9 mouse cellular contexts compared by ENCODE assay signal in genomic region chr17:23600641-23601622, GRCm38 (mm10). TPM values are rescaled to one million over a fixed set of nuclear protein-coding genes. Genes with fewer than 3 reads are reported as not detected.
DNase-seq lines count a peak whose midpoint lies in the region; ATAC-seq lines count a peak whose summit lies in the region.
"Had no signal": no experiment of that assay in that cellular context is flagged by ENCODE, and none has a peak within 500 bp of the region (broad histone marks: within the 10 kb centered on the region; RNA-seq: fewer than 3 reads in every experiment).

Gene Zscan10, plus strand, starts transcription at chr17:23600856.

- peaks cover 6% of the 10 kb centered on the region; the same call in 1 of the 2 replicates for H3K4me1 ChIP-seq in limb, embryonic 11.5 days (ENCODE audit: control insufficient read depth, insufficient read depth, low read length)
- H3K4me1 ChIP-seq in stomach, embryonic 15.5 days = peaks cover 14% of the 10 kb centered on the region; the same call in 1 of the 2 replicates

- peak; percentile 17 for DNase-seq in embryo, embryonic 10.5 days (ENCODE audit: low spot score)
- DNase-seq in embryo, embryonic 9.5 days (ENCODE audit: extremely low spot score) = no peak
- DNase-seq in lung, postnatal 10 days = peak; percentile 6
- no peak for DNase-seq in lung, postnatal 4 days
- no peak for DNase-seq in limb, embryonic 11.5 days (ENCODE audit: low spot score)
- DNase-seq in Muller cell, postnatal 12 days (ENCODE audit: inconsistent ontology term) = no peak
- DNase-seq in right cerebral cortex, postnatal 10 days (ENCODE audit: low spot score in 2 of 2) = no peak
- DNase-seq: cerebellum, postnatal 14 days had no signal

- H3K9me3 ChIP-seq in limb, embryonic 11.5 days (ENCODE audit: control insufficient read depth, low read length) = no peaks in the 10 kb centered on the region
- no peaks in the 10 kb centered on the region for H3K9me3 ChIP-seq in stomach, embryonic 15.5 days

- H3K4me2 ChIP-seq in limb, embryonic 11.5 days (ENCODE audit: low read depth, severe bottlenecking) = peak within 1 kb of the TSS; percentile 4
- peak within 1 kb of the TSS; percentile 85 for H3K4me2 ChIP-seq in stomach, embryonic 15.5 days

- H3K27ac ChIP-seq in limb, embryonic 11.5 days (replicated peaks; ENCODE audit: low read depth, low read length) = 0 out of 2 replicates have a peak within 1 kb of the TSS, but pooled peaks have one; percentile 8
- no peak within 1 kb of the TSS for H3K27ac ChIP-seq in stomach, embryonic 15.5 days

- 39% methylated on average over 15 of the region's 15 CpGs for WGBS in limb, embryonic 11.5 days
- 58% methylated on average over 15 of the region's 15 CpGs for WGBS in stomach, embryonic 15.5 days

- H3K36me3 ChIP-seq in limb, embryonic 11.5 days (ENCODE audit: control insufficient read depth, insufficient read depth, low read length) = no peaks in the 10 kb centered on the region
- no peaks in the 10 kb centered on the region for H3K36me3 ChIP-seq in stomach, embryonic 15.5 days

- H3K4me3 ChIP-seq in limb, embryonic 11.5 days (ENCODE audit: low read depth, low read length) = peak within 1 kb of the TSS; percentile 40; the same call in 1 of the 2 replicates
- peak within 1 kb of the TSS; percentile 48; the same call in 1 of the 2 replicates for H3K4me3 ChIP-seq in stomach, embryonic 15.5 days (replicated peaks)

- no peaks in the 10 kb centered on the region for H3K27me3 ChIP-seq in limb, embryonic 11.5 days (ENCODE audit: control insufficient read depth, insufficient read depth, low read length)
- no peaks in the 10 kb centered on the region for H3K27me3 ChIP-seq in stomach, embryonic 15.5 days (replicated peaks)

- no peak for ATAC-seq in limb, embryonic 11.5 days (ENCODE audit: insufficient number of reproducible peaks, low FRiP score, low TSS enrichment, low read depth)
- ATAC-seq in stomach, embryonic 15.5 days (ENCODE audit: insufficient read depth, low FRiP score, low read depth) = no peak

- H3K9ac ChIP-seq in limb, embryonic 11.5 days (ENCODE audit: low read length) = no peak within 1 kb of the TSS
- no peak within 1 kb of the TSS; the same call in 1 of the 2 replicates for H3K9ac ChIP-seq in stomach, embryonic 15.5 days

RNA-seq across cellular contexts. Expression of gene Zscan10, which starts in this region (rescaled TPM):
- polyA plus RNA-seq in limb, embryonic 11.5 days (2014; fragmentation: Nextera tagmentation; extraction: Ambion mirVana) = 0.24 and 0.80 TPM in 2 replicates
- 0.12 and 0.18 TPM in 2 replicates for polyA plus RNA-seq in stomach, embryonic 15.5 days (2015; fragmentation: Nextera tagmentation; extraction: Ambion mirVana)

Comparison
In these comparisons a context has a peak if more than half of its experiments do, and no peak if none do; other contexts are left out.
1. DNase-seq: peak in embryo, embryonic 10.5 days (single experiment) and lung, postnatal 10 days (single experiment); none in embryo, embryonic 9.5 days (single experiment), lung, postnatal 4 days (0 of 2), limb, embryonic 11.5 days (single experiment), Muller cell, postnatal 12 days (single experiment) and right cerebral cortex, postnatal 10 days (0 of 2).